Mouse (Mus musculus): ENCODE measurements at regions not wholly inside any gene's neighbourhood (a gene's known extent, or its start where the extent isn't known, plus 50 kb on each side); places are given as distances from the start of the nearest gene placed in this dataset.

DNA sequence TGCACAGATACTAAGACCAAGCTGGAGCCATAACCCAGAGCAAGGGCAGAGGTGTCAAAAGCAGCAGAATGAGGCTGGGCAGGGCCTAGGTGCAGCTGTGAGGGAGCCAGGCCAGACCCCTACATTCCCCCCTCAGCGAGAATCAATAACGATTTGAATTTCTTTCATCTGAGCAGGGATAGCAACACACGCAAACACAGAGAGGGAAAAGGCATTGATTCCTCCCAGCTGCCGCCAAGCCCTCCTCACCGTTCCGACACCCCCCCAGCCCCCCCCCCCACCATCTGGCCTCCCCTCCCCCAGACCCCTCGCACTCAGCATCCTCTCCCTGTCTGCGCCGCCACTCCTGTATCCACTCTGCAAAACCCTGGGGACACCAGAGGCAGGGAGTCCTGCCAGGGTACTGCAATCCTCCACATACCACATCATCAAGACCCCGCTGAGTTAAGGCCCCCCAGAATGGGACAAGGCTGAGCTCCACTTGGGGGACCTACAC, 166.9 kb downstream of the 3100002H09Rik start:
- TF ChIP-seq CTCF (IDR thresholded peaks at IDR 0.05; ENCODE audit: low read depth) (no peak), EP300 (IDR thresholded peaks at IDR 0.05; ENCODE audit: low read depth) (no peak)

All from liver, postnatal 0 days (tissue).